Mouse (Mus musculus): ENCODE measurements at regions not wholly inside any gene's neighbourhood (a gene's known extent, or its start where the extent isn't known, plus 50 kb on each side); places are given as distances from the start of the nearest gene placed in this dataset.

DNA sequence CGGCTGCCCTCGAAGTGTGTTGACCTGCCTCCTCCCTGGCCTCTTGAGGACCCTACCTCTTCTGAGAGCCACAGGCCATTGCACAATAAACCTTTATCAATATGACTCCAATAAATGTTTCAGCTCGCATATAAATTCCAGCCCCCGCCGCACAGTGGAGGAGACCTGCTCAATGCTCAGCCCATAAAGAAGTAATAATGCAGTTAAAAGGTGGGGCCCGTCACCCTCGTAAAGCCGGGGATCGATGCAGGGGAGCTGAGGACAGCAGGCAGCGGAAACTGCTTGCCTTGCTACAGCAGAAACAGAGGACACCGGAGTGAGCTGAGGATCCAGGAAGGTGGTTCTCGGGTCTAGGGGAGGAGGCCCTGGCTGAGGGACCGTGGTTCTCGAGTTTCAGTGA is 185.2 kb downstream of the Gm26897 start:
- no peaks in the 10 kb centered on the region for H3K4me1 ChIP-seq (ENCODE audit: control insufficient read depth in 1 of 2, insufficient read depth in 2 of 2)
- no peak overlapping the region for H3K4me3 ChIP-seq (replicated peaks in 1 of 3; ENCODE audit: low read depth in 2 of 3, low read length in 2 of 3, poor library complexity in 1 of 3)
- H3K27ac ChIP-seq (ENCODE audit: insufficient read depth, low read depth) = no peak overlapping the region
- peaks cover 86% of the 10 kb centered on the region for H3K9me3 ChIP-seq (replicated peaks; ENCODE audit: low read length)
- H3K36me3 ChIP-seq (replicated peaks in 1 of 2; ENCODE audit: control insufficient read depth in 1 of 2, insufficient read depth in 1 of 2, low read length in 1 of 2) = no peaks in the 10 kb centered on the region
- H3K9ac ChIP-seq (ENCODE audit: insufficient read depth, low read depth) = no peak overlapping the region
- H3K27me3 ChIP-seq (replicated peaks) = no peaks in the 10 kb centered on the region
- H3K79me2 ChIP-seq (replicated peaks; ENCODE audit: control insufficient read depth, extremely low read depth, insufficient read depth, poor library complexity, severe bottlenecking) = no peaks in the 10 kb centered on the region
- in situ Hi-C loops (cut with MboI; ENCODE audit: low pct_ligation_motif_present, low pct_unique_long_range_greater_than_20kb, low sequenced_read_pairs) (no loop called here), dilution Hi-C loops (cut with MboI; ENCODE audit: extremely low pct_ligation_motif_present, extremely low pct_unique_long_range_greater_than_20kb, low sequenced_read_pairs) (no loop called here)
- DNase-seq (ENCODE audit: extremely low read depth) = no peak
- TF ChIP-seq JUN (IDR thresholded peaks at IDR 0.05; ENCODE audit: insufficient read depth, low read depth, low read length) (no peak), TCF12 (IDR thresholded peaks at IDR 0.05; ENCODE audit: low read depth, low read length) (no peak), CHD2 (IDR thresholded peaks at IDR 0.05; ENCODE audit: low read length) (no peak), MXI1 (IDR thresholded peaks at IDR 0.05; ENCODE audit: low read depth, low read length) (no peak), ZKSCAN1 (IDR thresholded peaks at IDR 0.05; ENCODE audit: borderline replicate concordance, low read depth, low read length) (no peak), EP300 (IDR thresholded peaks at IDR 0.05; ENCODE audit: low read length) (no peak), UBTF (IDR thresholded peaks at IDR 0.05; ENCODE audit: low read depth, low read length) (no peak), JUND (conservative IDR thresholded peaks at IDR 0.05; ENCODE audit: low read depth, low read length) (no peak)
- no peak overlapping the region for H3K4me2 ChIP-seq (ENCODE audit: insufficient read depth, low read depth, poor library complexity, severe bottlenecking)

DNA sequence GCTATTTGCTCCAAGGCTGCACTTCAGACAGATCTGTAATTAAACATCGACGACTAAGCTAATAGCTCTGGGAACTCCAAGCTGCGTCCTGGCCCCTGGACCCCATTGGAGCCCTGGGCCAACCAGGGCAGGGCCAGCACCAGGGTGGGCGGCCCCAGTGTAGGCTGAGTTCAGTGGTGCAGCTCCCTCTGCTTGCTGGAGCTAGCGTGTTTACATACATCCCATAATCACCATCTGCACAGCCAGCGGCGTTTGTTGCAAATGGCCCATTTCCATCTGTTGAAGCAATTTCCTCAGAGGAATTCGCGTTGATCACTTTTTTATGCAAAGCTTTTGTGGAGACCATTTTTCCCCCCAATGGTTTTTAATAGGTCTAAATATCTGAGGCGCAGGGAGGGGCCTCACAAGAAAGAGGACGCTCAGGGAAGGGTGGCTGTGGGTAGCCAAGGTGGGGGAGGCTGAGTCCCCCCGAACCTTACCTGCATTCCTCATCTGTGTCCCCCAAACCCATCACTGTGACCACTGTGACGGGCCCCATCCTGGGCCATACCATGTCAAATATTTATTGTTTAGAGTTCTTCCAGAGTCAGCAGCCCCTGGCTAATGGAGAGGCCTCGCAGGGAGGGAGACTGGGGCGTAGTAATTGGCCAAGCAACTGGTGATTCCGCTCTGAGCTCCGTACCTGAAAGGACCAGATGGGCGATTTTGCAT is 189.4 kb downstream of the Gm26897 start:
- H3K36me3 ChIP-seq (replicated peaks in 1 of 2; ENCODE audit: control insufficient read depth in 1 of 2, insufficient read depth in 1 of 2, low read length in 1 of 2) = no peaks in the 10 kb centered on the region
- H3K4me3 ChIP-seq (replicated peaks in 1 of 3; ENCODE audit: low read depth in 2 of 3, low read length in 2 of 3, poor library complexity in 1 of 3) = no peak overlapping the region
- no peaks in the 10 kb centered on the region for H3K79me2 ChIP-seq (replicated peaks; ENCODE audit: control insufficient read depth, extremely low read depth, insufficient read depth, poor library complexity, severe bottlenecking)
- in situ Hi-C loops (cut with MboI; ENCODE audit: low pct_ligation_motif_present, low pct_unique_long_range_greater_than_20kb, low sequenced_read_pairs) = no loop called here
- H3K4me2 ChIP-seq (ENCODE audit: insufficient read depth, low read depth, poor library complexity, severe bottlenecking) = no peak overlapping the region
- no peaks in the 10 kb centered on the region for H3K27me3 ChIP-seq (replicated peaks)
- H3K27ac ChIP-seq (ENCODE audit: insufficient read depth, low read depth) = no peak overlapping the region
- H3K4me1 ChIP-seq (ENCODE audit: control insufficient read depth in 1 of 2, insufficient read depth in 2 of 2) = no peaks in the 10 kb centered on the region
- H3K9ac ChIP-seq (ENCODE audit: insufficient read depth, low read depth) = no peak overlapping the region
- DNase-seq (ENCODE audit: extremely low read depth) = no peak
- dilution Hi-C loops (cut with MboI; ENCODE audit: extremely low pct_ligation_motif_present, extremely low pct_unique_long_range_greater_than_20kb, low sequenced_read_pairs) = no loop called here
- TF ChIP-seq UBTF (IDR thresholded peaks at IDR 0.05; ENCODE audit: low read depth, low read length) (no peak), MAFK (IDR thresholded peaks at IDR 0.05; ENCODE audit: insufficient replicate concordance, low read length) (no peak), ELF1 (IDR thresholded peaks at IDR 0.05; ENCODE audit: low read depth, low read length) (no peak), RCOR1 (conservative IDR thresholded peaks at IDR 0.05; ENCODE audit: low read depth, low read length) (no peak), ETS1 (conservative IDR thresholded peaks at IDR 0.05; ENCODE audit: low read depth, low read length) (no peak), POLR2AphosphoS2 (IDR thresholded peaks at IDR 0.05; ENCODE audit: low read depth, low read length) (no peak), ZC3H11A (IDR thresholded peaks at IDR 0.05; ENCODE audit: low read depth, low read length) (no peak), GABPA (IDR thresholded peaks at IDR 0.05; ENCODE audit: insufficient replicate concordance, low read depth, low read length) (no peak), ZKSCAN1 (IDR thresholded peaks at IDR 0.05; ENCODE audit: borderline replicate concordance, low read depth, low read length) (no peak)
- H3K9me3 ChIP-seq (replicated peaks; ENCODE audit: low read length) = peaks cover 94% of the 10 kb centered on the region

Measured in CH12.LX (cell line).